Mouse (Mus musculus) ovary, postnatal 10 days (tissue): Measurements from ENCODE around the gene Aldh1a1.
"Not testable (repeated sequence)": the region's sequence is repeated elsewhere in the genome, so short reads cannot be mapped to it uniquely, and the experiment has no call there.

Source experiments
- DNase-seq: peaks from one replicate; pipeline ENCODE4 v3.0.0; 2022; ENCODE audit warnings: low spot score

Aldh1a1 gene

GRCm38 (mm10) chr19:20492491-20492890 lies at the start of gene Aldh1a1:
Gene Aldh1a1, plus strand, starts transcription at chr19:20492715.
- DNase-seq: no peak

DNA sequence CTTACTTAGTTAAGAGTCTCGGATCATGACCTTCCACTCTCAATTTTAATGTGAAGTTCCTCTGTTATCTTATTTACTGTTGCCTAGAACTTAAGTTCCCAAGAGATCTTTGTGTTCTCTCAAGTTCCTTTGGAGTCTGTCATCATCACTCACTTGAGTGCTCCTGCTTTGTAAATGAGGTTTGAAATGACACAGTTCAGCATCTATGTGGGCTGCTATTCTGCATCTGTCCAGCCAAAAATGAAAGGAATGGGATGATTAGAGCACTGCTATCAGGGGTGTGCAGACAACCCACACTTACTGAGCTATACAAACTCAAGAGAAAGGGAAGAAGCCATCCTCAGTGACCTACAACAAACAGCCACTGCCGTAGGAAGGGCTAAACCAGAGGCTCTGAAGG lies 44.7 kb upstream of the Aldh1a1 start:
- no peak for DNase-seq

DNA sequence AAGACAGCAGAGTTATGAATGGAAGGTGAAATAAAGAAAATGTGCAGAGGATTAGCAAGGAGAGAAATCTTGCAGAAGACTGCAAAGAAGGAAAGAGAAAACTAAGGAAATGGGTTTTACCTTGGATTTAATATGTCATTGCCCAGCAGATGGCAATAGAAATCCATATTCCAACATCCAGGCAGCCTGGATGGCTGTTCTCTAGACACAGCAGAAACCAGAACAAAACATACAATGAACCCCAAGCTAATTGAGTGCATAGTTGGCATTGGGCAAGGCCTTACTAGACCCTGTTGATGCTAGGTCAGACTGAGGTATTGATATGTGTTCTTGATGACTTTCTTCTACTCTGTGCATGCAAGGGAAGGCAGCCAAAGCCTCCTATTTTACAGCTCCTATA lies 43.0 kb upstream of the Aldh1a1 start:
- no peak for DNase-seq

- DNase-seq: no peak
These were observed 41.5 kb upstream of the Aldh1a1 start for GRCm38 (mm10) chr19:20451045-20451444.

DNA sequence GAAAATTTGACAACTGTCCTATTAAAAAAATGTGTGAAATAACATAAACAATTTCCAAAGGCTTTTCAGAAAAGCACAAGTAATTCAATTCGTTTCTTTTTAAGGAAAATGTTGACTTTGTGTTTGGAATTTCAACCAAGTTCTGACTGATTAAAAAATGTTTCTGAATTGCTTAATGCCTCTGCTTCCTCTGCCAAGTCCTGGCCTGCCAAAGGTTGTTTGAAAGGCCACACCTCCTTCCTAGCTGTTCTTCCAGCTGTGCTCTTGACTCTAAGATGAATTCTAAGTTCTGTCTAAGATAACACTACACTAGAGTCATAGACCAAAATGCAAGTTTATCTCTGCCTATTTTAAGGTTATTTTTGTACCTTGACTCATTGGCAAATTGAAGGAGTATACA lies 8.0 kb upstream of the Aldh1a1 start:
- DNase-seq: no peak

DNA sequence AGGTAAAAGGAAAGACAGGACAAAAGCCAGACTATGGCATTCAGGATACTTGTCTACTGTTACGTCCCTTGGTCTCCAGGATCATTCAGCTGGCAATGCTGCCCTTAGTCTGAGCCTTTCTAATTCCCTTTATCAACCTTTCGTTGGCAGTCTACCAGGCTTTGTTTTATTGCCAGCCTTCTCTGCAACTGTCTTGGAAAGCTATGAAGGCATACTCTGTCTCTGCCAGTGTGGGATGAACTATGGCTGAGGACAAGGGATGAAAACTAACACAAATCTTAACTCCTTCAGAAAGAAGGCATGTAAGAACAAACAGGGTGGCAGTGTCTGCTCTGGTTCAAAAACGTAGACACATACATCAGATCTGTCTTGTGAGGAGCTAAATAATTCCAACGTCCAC lies 565 bp upstream of the Aldh1a1 start:
- DNase-seq: no peak

- no peak for DNase-seq
These were observed 4.0 kb downstream of the Aldh1a1 start for GRCm38 (mm10) chr19:20496476-20496875.

DNA sequence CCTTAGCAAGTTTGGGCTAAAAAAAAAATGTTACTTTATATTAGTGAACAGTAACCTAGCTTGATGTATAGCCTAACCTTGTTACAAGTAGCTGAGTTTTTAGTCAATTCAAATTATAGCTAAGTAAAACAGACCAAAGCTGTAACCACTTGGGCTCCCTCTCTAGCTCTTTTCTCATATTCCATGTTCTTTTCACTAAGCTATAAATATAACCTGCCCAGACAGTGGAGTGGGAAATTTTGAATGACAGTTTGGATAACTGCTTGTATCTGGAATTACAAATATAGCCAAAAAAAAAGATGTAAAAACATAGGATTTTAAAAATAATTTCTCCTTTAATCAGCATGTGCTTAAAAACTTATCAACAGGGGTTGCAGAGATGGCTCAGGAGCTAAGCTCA lies 12.8 kb downstream of the Aldh1a1 start:
- no peak for DNase-seq

DNA sequence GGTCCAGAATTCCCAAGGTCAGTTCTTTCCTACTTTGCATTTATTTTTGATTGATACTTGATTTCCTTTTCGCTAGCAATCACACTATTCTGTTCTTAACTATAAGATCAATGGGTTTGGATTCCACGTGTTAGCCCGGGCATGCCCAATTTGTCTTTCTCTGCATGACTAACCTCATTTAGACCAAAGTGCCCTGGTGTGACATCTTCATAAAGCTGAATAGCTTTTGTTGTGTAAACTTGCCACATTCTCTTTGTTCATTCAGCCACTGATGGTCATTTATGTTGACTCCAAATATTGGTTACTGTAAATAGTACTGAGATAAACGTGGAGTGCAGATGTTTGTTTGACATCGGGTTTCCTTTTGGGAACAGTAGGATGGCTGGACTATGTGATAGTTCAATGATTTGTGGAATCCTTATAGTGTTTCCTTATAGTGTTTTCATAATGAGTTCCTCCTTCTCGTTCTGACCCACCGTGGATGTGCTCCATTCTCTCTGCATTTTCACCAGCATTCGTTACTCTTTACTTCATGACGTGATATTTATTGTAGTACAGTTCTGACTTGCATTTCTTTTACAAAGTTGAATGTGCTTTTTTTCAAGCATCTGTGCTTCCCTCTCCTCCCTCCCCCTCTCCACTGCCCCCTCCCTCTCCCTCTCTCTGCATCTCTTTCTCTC lies 14.6 kb downstream of the Aldh1a1 start:
- no peak for DNase-seq

GRCm38 (mm10) chr19:20508609-20509008 lies 16.1 kb downstream of the Aldh1a1 start:
- DNase-seq: no peak

DNA sequence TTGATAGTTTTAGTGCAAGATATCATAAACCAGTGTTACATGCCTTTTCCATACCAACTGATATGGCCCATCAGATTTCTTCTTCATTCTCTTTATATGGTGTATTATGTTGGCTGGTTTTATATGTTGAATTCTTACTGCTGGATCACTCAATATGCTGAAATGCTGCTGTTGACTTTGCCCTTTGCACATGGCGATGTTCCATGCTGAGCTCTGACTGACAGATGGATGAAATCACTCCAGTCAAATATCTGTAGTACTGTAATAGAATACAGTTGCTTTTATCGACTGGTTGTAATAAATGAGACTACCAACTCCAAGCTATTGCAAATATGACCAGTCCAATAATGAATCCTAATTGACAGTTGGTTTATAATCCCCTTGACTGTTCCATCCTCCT lies 19.5 kb downstream of the Aldh1a1 start:
- DNase-seq: no peak

DNA sequence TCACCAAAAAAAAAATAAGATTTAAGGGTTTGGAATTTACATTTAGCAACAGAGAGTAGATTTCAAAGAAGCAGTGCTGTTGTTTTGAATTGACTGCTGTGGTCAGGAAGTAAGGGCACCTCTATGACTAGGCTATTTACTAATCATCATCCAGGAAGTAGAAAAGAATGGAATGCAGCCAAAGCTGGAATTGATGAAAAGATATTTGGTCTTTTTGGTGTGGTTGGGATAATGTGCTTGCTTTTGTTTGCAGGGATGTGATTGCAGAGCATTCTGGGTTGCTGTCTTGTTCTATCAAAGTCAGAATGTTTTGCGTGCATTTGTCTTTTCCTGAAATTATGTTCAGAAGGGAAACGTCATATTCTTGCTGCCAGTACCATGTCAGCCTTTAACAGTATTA lies 20.7 kb downstream of the Aldh1a1 start:
- DNase-seq: no peak

DNA sequence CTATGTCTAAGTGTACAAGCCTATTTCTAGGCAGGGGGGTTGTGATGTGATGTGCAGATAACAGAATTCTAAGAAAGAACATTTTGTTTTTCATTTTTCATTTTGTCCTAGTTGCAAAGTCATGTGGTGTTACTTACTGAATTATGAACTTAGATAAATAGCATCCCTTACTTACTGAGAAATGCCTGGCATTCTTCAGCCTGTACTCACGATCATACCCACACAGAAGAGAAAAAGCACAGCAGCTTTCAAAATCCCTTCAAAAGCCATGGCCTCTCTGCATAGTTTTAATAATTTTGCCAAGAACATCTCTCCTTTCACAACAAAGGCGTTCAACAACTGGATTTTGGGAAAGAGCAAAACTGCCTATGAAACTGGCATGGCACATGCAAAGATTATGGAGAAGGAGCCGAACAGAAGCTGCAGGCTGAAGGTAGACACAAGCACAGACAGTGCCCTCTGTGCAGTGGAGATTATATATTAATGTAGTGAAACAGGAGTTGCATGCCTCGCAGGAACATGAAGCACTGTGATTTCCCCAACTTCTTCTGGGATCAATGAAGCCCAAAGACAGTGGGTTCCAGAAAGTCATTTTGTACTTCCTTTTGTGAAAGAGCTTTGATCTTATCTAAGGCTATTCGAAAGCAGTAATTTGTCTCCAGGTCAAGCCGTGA lies 21.3 kb downstream of the Aldh1a1 start:
- no peak for DNase-seq

DNA sequence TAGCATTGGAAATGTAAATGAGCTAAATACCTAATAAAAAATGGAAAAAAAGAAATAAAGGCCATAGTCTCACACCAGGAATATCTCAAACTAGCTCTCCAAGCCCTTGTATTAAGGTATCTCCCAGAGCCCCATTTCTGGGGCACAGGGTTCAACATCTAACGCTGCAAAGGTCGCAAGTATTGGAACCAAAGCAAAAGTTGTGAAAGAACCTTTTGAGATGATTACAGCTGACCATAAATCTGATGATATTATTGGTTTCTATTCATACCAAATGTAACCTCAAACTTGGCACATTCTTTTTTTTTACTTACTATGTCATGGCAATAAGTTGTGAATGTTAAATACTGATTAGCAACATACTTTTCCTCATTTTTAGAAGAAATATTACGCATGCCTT lies 24.0 kb downstream of the Aldh1a1 start:
- no peak for DNase-seq

DNA sequence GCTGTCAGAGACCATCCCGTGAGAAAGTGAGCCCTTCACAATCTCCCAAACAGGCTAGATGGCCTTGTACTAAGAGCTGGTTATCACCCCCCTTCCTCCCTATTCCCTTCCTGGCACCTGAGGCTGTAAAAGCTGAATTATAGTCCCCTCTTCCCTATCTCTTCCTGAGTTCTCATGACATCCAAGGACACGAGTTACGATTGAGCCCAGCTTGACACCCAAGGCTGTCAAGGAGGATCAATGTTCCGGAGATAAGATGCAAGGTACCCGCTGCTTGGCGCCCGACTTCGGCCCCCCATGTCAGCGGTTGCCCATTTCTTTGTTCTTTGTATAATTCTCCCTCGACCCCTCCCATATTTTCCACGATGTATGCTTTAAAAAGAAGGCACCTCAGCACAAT lies 36.6 kb downstream of the Aldh1a1 start:
- DNase-seq: not testable (repeated sequence)

DNA sequence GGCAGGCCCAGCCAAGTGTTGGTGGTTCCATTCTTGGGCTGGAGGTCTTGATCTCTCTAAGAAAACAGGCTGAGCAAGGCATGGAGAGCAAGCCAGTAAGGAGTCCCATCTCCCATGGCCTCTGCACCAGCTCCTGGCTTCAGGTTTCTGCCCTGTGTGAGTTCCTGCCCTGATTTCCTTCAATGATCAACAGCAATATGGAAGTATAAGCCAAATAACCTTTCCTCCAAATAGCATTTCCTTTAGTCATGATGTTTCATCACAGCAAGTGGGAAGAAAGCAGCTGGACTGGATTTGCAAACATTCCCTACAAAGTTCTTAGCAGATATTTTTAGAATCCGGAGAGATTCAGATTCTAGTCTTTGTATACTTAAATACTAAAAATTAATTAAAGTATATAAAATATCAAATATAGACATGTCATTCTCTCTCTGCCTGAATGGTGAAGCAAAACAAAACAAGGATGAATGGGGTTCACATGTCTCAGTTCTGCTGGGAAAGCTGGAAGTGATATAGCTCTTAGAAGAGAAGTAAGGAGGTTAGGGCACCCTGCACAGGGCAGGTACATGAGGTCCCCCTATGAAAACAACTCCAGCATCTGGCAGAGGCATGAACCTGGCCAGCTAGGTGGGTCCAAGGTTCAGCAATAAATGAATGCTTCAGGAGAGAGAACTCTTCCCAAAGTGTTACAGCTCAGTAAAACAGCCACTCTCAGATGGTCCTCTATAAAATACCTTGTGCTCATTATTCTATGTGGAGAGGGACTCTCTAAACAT lies 37.6 kb downstream of the Aldh1a1 start:
- no peak for DNase-seq

DNA sequence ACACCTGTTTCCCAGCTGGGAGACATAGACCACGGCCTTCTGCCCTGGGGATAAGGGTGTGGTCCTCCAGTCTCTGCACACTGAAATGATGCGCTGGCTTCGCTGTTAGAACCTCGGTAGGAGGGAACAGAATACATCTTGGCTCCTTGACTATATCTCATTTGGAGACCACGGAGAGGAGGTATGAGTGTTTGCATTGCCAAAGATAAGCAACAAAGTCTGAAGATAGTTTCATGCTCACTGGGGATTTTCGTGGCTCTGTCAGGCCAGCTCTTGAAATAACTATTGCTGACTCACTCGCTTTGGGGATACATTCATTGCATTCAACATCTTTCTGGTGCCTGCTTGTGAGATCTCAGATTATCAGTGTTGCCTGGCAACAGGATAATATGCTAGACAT lies 44.0 kb downstream of the Aldh1a1 start:
- no peak for DNase-seq

DNA sequence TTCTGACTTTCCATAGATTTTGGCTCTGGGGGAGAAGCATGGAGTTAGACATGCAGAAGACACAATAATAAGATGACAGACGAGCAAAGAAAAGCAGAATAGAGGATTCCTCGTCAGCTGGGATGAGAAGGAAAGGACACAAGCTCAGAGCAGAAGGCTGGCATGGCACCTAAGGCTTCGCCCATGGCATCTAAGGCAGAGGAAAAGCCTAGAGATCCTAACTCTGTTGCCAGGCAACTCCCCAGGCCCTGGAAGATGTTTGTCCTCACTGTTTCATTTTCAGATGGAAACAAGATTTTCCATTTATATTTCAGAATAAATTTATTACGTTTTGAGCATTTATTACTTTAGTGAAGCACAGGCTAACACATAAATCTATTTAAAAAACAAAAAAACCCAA lies 48.5 kb downstream of the Aldh1a1 start:
- no peak for DNase-seq

GRCm38 (mm10) chr19:20541924-20542323 lies 49.4 kb downstream of the Aldh1a1 start:
- no peak for DNase-seq

GRCm38 (mm10) chr19:20543816-20544215 lies 51.3 kb downstream of the Aldh1a1 start:
- no peak for DNase-seq

GRCm38 (mm10) chr19:20544941-20545340 lies 52.4 kb downstream of the Aldh1a1 start:
- DNase-seq: no peak

GRCm38 (mm10) chr19:20547025-20547424 lies 54.5 kb downstream of the Aldh1a1 start:
- no peak for DNase-seq

- DNase-seq: no peak
These were observed 56.9 kb downstream of the Aldh1a1 start for GRCm38 (mm10) chr19:20549409-20549808.
